Mouse (Mus musculus): Measurements from ENCODE around the gene Dcaf8.

The Dcaf8 gene

DNA sequence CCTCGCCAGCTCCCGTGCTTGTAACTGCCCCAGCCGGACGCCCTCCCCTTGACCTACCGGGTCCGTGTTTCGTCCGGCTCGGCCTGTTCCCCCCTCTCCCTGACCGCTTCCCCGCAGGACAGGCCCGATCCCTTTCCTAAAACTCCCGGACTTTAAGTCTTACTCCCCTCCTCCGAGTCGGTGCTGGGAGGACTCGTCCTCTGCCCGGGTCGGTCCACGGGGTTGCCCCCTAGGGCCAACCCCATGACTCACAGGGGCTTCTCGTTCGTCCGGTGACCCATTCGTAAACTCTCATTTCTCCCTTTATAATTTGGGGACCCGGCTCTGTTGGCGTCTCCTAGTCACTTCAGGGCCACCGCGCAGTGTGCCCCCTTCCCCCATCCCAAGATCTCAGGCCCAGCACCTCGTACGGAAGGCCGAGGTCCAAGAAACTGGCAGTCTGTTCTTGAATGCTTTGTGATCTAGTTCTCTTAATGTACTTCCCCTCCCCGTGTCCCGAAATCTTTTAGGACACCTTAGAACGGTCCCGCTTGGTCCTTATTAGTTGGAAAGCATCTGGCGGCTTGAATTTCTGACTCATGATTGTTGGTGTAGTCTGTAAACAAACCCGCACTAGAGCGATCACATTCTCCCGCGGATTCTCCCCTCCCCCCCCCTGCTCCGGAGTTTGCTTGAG is 533 bp downstream of the Dcaf8 start:
- DNase-seq (ENCODE audit: low read depth in 2 of 2, low spot score in 2 of 2): peak; percentile 22 to 36

DNA sequence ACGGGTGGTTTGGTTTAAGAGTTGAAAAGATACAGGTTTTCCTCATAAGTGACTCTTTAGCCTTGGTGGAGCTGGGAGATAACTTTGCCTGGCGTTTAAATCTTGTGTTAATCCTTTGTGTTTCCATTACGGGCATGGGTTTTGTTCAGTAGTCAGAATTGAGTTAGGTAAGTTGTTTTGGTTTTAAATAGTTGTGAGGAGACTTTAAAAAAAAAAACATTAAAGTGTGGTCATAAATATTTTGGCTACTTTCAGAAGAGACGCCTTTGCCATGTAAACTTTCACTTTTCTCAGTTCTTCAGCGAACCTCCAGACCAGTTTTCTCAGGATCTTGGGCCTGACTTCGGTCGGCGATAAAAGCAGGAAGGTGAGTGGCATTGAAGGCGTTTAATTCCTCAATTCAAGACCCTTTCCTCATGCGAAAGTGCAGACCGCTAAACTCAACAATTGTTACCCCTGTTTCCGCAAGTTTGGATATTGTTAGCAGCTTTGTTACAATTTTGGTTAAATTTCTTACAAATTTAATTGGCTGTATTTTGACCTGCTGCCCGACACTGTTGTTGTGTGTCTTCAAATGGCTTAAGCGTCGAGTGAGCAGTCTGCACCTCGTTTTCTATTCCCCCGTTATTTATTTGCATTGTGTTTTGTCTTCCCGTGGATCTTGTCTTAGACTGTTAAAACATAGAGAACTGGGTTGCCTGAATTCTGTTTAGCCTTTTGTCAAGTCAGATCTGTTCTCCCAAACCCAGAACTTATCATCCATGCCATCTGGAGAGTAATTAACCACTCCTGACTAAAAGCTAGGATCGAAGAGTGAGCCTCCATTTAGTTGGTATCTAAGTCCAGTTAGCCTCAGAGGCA is 1.3 kb downstream of the Dcaf8 start:
- no peak for DNase-seq (ENCODE audit: low read depth in 2 of 2, low spot score in 2 of 2)

DNA sequence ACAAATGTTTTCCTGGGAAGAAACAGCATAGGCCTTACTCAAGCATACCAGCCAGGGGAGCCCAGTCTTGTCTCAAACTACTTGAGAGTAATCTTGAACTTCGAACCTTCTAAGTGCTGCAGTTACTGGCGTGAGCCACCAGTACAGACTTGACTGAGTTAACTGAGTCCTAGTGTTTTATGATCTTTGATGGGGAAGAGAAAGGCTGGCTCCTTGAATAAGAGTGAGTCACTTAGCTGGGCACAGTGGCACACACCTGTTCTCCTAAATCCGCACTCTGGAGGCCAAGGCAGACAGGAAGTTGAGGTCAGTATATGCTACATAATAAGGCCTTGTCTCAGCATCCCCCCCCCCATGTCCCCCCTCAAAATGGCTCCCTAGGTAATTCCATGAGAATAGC is 6.7 kb downstream of the Dcaf8 start:
- DNase-seq (ENCODE audit: low read depth in 2 of 2, low spot score in 2 of 2): no peak

DNA sequence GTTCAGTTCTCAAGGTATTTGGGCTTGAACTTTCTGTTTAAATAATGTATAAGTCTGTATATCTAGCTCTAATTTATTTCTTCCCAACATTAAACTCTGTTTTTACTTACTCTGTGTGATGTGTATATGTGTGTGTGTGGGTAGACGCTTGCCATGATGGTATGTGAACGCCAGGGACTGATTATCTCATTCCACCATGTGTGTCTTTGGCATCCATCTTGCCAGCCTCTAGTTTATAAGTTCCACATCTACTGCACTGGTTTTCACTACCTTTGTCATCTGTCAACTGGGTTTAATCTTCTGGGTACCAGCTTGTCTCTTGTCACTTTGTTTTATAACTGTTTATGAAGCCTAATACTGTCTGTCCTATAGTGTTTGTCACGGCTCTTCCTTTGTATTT is 7.6 kb downstream of the Dcaf8 start:
- no peak for DNase-seq (ENCODE audit: low read depth in 2 of 2, low spot score in 2 of 2)

DNA sequence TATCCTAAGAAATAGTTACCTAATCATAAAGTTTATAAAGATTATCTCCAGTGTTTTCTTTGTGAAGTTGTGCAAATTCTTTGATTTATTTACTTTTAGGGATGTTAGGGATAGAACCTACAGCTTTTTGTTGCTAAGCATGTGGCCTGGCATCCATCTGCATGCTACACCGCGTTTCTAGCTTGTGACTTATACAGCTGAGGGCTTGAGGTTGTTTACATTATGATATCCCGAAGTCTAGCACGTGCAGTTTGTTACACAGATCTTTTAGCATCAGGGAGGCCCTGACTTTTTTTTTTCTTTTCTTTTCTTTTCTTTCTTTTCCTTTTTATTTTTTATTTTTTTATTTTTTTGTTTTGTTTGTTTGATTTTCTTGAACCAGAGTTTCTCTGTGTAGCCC is 12.1 kb downstream of the Dcaf8 start:
- DNase-seq (ENCODE audit: low read depth in 2 of 2, low spot score in 2 of 2): no peak

DNA sequence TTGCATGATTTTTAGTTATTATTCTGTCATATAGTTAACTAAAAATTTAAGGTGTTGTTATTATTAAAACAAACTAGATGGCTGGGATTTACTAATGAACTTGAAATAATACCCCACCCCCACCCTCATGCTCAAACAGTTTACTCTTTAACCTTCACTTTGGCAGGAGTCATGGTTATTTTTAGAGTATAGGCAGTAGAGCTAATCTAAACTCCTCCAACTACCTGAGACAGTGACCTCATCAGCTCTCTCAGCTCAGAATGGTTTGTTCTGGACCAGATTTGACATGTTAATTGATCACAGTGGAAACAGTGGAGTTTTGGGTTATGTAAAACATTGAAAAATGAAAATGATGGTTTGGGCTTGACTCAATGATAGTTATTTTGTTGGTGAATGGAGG is 12.6 kb downstream of the Dcaf8 start:
- no peak for DNase-seq (ENCODE audit: low read depth in 2 of 2, low spot score in 2 of 2)

DNA sequence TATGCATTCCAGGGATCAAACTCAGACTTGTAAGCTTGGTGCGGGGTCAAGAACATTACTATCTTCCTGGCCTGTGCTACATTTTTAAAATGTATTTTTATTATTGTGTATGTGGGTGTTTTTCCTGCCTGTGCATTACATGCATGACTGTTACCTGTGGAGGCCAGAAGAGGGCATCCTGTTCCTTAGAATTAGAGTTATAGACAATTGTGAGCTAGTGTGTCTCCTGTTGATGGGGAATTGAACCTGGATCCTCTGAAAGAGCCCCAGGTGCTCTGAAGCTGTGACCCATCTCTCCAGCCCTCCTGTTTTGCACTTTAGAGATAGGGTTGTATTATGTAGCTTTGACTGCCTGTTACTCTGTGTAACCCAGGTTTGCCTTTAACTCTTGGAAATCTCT is 14.1 kb downstream of the Dcaf8 start:
- peak; percentile 8 to 35 for DNase-seq (ENCODE audit: low read depth in 2 of 2, low spot score in 2 of 2)

DNA sequence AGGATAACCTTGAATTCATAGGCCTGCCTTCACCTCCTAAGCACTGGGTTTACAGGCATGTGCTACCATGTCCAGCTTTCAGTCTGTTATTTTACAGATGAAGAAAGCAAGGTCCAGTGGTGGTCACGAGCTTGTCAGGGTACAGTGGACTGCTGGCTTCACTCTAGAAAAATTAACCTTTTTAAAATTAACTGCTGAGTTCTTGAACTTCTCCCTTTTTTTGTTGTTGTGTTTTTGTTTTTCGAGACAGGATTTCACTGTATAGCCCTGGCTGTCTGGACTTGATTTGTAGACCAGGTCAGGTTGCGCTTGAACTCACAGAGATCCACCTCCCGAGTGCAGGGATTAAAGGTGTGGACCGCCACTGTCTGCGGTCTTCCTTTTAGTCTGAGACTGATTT is 15.1 kb downstream of the Dcaf8 start:
- DNase-seq (ENCODE audit: low read depth in 2 of 2, low spot score in 2 of 2): no peak

DNA sequence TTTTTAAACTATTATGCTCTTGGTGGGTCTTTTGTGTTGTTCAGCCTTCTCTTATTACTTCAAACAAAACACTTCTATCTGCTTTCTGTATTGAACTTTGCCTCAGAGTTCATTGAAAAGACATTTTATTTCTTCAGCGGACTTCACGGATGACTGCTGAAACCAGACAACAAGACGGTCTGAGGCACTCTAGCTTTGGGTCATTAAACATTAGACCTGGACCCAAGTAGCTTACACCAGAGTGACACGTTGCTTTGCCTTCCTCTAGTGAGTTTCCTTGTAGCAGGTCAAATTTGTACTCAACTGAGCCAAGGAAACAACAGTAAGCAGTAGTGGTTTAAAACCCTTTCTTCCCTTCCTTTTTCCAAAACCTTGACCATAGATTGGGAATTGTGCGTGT is 20.0 kb downstream of the Dcaf8 start:
- DNase-seq (ENCODE audit: low read depth in 2 of 2, low spot score in 2 of 2): no peak

DNA sequence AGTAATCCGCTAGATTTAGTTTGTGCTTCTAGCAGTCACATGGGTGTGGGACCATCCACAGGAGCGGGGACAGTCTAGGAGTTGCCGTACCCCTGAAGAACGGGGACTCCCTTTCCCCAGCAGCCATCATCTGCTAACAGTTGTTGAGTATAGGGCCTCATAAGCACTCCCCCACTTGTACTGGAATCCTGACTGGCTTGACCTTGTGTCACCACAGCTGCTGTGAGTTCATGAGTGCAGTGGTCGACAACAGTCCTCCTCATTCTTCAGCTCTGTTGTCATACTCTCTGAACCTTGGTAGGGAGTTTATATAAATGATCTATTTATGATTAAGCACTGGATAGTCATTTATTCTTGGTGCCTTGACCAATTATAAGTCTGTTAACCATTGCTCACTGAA is 21.9 kb downstream of the Dcaf8 start:
- DNase-seq (ENCODE audit: low read depth in 2 of 2, low spot score in 2 of 2): no peak

DNA sequence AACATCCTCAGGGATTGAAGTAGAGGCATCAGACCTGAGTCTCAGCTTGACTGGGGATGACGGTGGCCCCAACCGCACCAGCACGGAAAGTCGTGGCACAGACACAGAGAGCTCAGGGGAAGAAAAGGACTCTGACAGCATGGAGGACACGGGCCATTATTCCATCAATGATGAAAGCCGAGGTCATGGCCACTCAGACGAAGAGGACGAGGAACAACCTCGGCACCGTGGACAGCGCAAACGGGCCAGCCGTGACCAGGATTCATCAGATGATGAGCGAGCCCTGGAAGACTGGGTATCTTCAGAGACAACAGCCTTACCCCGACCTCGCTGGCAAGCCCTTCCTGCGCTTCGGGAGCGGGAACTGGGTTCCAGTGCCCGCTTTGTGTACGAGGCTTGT is 24.5 kb downstream of the Dcaf8 start:
- no peak for DNase-seq (ENCODE audit: low read depth in 2 of 2, low spot score in 2 of 2)

DNA sequence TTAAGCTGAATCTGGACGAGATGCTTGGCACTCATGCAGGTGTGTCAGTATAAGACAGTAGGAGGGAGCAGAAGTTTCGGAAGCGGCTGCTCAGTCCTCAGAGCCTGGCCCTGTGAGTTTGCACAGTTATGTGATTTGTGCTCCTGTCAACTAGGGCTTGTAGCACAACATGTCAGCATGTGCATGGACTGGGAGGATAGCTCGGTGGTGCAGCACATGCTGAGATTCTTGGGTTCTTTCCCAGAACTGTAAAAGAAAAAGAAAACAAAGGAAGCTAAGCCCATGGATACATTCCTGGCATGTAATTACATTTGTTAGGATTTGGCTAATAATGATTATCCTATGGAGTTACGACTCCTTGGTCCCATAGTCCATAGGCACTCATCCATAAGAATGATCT is 25.3 kb downstream of the Dcaf8 start:
- DNase-seq (ENCODE audit: low read depth in 2 of 2, low spot score in 2 of 2): no peak

DNA sequence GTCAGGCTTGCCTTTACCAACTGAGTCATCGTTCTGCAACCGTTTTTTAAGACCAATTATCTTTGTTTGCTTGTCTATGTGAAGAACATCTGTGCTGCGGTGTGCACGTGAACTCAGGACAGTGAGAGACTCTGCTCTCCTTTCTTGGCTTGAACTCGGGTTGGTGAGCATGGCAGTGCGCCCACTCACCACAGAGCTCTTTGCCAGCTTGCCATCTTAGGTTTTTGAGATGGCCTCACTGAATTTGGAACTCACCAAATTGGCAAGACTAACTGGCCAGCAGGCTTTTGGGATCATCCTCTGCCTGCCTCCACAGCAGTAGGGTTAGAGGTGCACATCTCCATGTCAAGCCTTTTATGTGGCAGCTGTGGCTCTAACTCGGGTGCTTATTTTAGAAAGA is 29.9 kb downstream of the Dcaf8 start:
- no peak for DNase-seq (ENCODE audit: low read depth in 2 of 2, low spot score in 2 of 2)

DNA sequence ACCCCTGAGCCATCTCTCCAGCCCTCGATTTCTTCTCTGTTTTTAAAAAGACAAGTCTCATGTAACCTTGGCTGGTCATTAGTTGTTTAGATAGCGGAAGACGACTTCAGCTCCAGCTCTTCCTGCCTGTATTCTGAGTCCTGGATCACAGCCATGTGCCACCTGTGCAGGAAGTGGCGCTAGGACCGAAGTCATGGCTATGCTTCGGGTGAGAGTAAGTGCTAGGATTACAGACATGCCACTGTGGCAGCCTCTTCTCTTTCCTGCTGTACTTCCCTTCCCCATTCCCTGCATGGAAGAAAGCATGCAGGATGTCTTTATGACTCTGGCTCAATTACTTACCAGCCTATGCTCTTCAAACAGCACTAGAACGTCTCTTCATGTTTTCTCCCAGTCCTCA is 31.2 kb downstream of the Dcaf8 start:
- DNase-seq (ENCODE audit: low read depth in 2 of 2, low spot score in 2 of 2): no peak

DNA sequence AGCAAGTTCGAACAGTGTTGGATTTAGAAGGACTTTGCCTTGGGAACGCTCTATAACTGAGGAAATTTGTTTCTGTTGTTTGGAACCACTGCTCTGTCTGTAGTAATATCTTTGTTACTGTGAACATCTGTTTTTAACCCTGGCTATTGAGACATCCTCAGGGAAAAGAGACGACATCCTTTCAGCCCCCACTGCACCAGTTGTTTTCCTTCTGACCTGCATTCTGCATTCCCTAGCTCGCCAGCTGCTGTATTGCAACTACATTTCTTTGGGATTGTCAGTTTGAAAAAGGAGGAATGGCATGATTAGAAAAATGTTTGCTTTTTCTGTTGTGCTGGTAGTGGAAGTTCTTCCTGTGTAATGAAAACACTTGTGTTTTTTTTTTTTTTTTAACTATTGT is 33.0 kb downstream of the Dcaf8 start:
- DNase-seq (ENCODE audit: low read depth in 2 of 2, low spot score in 2 of 2): no peak

DNA sequence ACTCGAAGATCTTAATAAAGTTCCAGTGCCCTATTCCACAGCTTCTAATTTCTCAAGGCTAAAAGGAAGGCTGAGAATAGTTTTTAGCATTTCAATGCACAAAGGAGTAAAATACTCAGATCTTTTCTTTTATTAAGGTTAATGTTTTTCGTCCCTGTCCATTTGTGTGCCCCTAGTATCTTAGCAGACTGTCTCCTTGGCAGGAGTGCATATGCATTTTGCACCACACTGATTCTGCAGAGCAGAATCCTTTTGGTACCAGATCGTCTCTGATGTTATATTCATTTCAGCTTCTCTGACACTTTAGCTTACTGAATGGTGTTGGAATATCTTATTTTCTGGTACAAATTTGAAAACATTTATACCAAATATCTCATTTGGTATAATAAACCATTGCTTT is 33.9 kb downstream of the Dcaf8 start:
- DNase-seq (ENCODE audit: low read depth in 2 of 2, low spot score in 2 of 2): no peak

DNA sequence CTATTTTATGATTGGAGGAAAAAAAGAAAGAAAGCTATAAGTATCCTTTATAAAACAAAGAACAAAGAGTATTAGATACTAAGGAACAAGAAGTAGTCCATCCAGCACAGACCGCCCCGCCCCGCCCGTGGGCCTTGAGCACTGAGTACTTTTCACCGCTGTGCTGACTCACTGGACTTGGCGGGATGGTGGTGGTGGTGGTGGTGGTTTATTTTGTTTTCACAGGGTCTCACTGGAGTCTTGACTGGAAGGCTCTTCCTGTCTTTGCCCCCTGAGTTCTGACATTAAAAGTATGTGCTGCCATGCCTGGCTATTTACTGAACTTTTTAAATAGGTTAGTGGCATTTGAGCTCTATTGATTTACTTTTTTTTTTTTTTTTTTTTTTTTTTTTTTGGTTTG is 35.2 kb downstream of the Dcaf8 start:
- DNase-seq (ENCODE audit: low read depth in 2 of 2, low spot score in 2 of 2): no peak

DNA sequence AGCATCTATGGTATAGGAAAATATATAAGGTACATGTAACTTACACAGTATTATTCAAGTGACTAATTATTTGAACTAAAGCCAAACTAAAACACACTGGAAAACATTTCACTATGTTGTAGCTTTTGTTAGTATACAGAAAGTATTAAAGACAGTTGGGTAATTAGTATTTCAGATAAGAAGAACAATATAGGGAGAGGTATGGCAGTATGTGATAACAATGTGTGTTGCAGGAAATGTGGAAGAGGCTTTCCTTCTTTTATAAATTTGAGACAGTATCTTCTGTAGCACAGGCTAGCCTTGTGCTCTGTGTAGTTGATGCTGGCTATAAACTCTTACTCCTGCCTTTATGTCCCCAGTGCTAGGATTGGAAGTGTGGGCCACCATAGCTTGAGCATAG is 36.0 kb downstream of the Dcaf8 start:
- DNase-seq (ENCODE audit: low read depth in 2 of 2, low spot score in 2 of 2): no peak

DNA sequence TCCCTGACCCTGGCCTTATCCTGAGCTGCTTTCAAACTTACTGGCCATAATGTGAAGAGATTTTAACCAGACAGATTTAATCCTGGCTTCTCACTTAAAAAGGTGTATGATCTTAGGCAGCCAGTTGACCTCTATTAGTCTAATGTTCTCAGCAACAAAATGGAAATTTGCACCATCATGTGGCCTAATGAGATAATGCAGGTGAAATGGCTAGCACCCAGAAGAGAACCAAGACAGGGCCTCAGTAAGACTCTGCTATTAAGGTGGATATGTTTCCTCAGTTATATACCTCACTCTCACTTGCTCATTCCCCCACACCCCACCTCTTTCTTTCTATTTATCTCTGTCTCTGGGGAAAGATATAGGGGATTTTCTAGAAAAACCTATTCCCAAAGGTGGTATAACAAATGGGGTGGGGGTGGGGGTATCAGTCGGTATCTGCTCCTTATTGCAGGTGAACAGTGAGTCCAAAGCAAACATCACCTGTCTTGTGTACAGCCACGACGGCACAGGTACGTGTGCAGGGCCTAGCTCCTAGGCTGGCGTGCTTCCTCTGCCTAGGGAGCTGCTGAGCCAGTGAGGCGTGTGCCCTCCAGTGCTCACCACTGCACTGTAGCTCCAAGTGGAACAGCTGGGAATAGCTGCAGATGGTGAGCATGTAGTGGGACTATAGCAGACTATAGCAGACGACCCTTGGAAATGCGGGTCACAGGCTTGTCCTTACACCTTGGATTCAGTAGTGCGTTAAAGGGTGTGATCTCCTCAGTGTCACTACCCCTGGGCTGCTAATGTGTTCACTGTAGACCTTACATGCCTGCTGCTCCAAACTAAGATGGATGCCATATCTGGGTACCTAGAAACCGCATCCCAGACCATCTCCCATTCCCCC is 38.8 kb downstream of the Dcaf8 start:
- DNase-seq (ENCODE audit: low read depth in 2 of 2, low spot score in 2 of 2): no peak

DNA sequence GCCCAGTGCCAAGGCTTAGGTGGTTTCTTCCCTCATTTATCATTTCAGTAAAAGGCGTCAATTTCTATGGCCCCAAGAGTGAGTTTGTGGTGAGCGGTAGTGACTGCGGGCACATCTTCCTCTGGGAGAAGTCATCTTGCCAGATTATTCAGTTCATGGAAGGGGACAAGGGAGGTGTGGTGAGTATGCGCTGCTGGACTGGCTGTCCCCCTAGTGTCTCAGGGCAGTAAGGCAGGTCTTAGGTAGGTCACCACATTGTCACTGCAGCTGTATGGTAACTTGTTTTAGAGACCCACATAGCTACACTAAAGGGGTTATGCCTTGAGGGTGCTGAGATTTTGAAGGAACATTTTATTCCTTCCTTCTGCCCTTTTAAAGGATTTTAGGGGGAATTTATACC is 41.0 kb downstream of the Dcaf8 start:
- peak in 1 of 2 experiments; percentile 11 for DNase-seq (ENCODE audit: low read depth in 2 of 2, low spot score in 2 of 2)

DNA sequence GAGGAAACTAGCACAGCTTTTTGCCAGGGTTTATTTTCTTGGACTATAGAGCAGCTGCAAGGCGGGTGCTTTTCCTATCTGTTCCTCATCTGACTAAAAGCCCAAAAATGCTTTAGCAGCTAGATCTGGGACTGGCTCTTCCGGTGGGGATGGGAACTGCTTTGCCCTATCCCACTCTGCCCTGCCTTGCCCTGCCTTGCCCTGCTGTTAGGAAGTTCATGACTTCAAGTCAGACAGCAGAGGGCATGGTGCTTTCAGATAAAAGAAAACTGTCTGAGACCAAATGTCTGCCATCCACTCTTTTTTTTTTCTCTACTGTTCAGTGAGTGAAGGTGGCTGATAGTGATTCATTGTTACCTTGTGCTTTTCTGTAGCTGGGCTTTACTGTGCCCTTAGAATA is 43.7 kb downstream of the Dcaf8 start:
- DNase-seq (ENCODE audit: low read depth in 2 of 2, low spot score in 2 of 2): no peak

DNA sequence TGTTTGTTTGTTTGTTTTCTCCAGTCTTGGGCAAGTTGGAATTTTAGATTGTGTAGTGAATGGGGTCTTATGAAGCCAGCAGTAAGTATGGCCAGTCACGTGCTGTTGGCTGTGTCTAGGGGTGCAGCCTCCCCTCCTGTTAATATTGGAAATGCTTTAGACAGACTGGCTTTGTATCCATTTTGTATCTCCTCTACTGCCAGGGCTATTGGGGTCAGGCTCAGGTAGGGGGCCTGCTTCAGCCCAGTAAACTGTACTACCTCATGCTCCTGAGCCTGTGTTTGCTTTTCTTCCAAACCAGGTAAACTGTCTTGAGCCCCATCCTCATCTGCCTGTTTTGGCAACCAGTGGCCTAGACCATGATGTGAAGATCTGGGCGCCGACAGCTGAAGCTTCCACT is 44.3 kb downstream of the Dcaf8 start:
- DNase-seq (ENCODE audit: low read depth in 2 of 2, low spot score in 2 of 2): no peak

Data from CD8-positive naive resting alpha-beta T cell, adult 2 months (primary cell).